ENCODE assay signal across 9 mouse cellular contexts in the genomic region with DNA sequence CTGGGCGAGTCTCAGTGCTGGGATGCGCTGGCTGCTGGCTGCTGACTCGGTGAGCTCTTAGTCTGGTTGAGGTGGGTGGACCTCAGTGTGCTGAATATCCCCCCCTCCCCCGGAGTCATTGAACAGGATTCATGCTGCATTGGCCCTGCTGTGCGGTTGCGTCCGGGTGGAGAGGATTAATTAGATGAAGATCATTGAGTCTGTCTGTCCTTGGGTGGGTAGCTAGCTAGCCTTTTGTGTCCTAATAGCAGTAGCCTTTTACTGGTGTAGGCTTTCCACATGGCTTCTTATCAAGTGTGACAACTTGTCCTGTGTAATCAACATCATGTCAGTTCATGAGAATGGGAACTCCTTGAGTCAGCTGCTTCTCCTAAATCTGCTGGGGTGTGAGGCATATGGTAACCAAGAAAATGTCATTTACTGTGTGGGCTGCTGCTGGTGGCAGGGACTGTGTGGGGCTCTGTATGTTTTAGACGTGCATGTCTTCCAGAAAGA. TPM values are rescaled to one million over a fixed set of nuclear protein-coding genes. Genes with fewer than 3 reads are reported as not detected.
DNase-seq lines count a peak whose midpoint lies in the region; ATAC-seq lines count a peak whose summit lies in the region.
"Had no signal": no experiment of that assay in that cellular context is flagged by ENCODE, and none has a peak within 500 bp of the region (broad histone marks: within the 10 kb centered on the region; RNA-seq: fewer than 3 reads in every experiment).

No protein-coding gene starts in this region.

- no peaks in the 10 kb centered on the region for H3K4me1 ChIP-seq in embryonic facial prominence, embryonic 11.5 days (ENCODE audit: control insufficient read depth, insufficient read depth, low read length)
- peaks cover 15% of the 10 kb centered on the region for H3K4me1 ChIP-seq in midbrain, embryonic 12.5 days
- H3K4me1 ChIP-seq in limb, embryonic 10.5 days = no peaks in the 10 kb centered on the region

- no peaks in the 10 kb centered on the region; the same call in 1 of the 2 replicates for H3K36me3 ChIP-seq in embryonic facial prominence, embryonic 11.5 days (replicated peaks; ENCODE audit: control insufficient read depth, insufficient read depth, low read depth, low read length)
- H3K36me3 ChIP-seq in midbrain, embryonic 12.5 days = peaks cover 29% of the 10 kb centered on the region
- peaks cover 66% of the 10 kb centered on the region for H3K36me3 ChIP-seq in limb, embryonic 10.5 days

- H3K9ac ChIP-seq in embryonic facial prominence, embryonic 11.5 days (replicated peaks; ENCODE audit: low read length) = no peak overlapping the region
- H3K9ac ChIP-seq in midbrain, embryonic 12.5 days (replicated peaks) = no peak overlapping the region

- no peak for DNase-seq in cerebellum, adult 11-12 months
- DNase-seq in embryonic facial prominence, embryonic 11.5 days (ENCODE audit: low spot score) = no peak
- peak; percentile 41 for DNase-seq in layer of hippocampus, adult 11-12 months (ENCODE audit: low spot score)
- no peak for DNase-seq in limb, embryonic 10.5 days (ENCODE audit: low spot score)
- no peak for DNase-seq in adrenal gland, postnatal 36 days
- DNase-seq in thymus, postnatal 4 days = no peak
- DNase-seq: adrenal gland, postnatal 25 days had no signal

- peak; percentile 52; the same call in 1 of the 2 replicates for ATAC-seq in cerebellum, adult (ENCODE audit: insufficient number of reproducible peaks, low FRiP score, low TSS enrichment)
- peak; percentile 76 for ATAC-seq in embryonic facial prominence, embryonic 11.5 days (replicated peaks; ENCODE audit: insufficient number of reproducible peaks, low FRiP score, low TSS enrichment, low read depth)
- peak; percentile 83 for ATAC-seq in midbrain, embryonic 12.5 days (ENCODE audit: low FRiP score, low read depth)

- no peak overlapping the region for H3K27ac ChIP-seq in embryonic facial prominence, embryonic 11.5 days (replicated peaks; ENCODE audit: low read depth, low read length)
- H3K27ac ChIP-seq in midbrain, embryonic 12.5 days (replicated peaks) = no peak overlapping the region
- H3K27ac ChIP-seq in limb, embryonic 10.5 days = no peak overlapping the region

- no peak overlapping the region for H3K4me2 ChIP-seq in embryonic facial prominence, embryonic 11.5 days (ENCODE audit: low read depth, low read length)
- H3K4me2 ChIP-seq in midbrain, embryonic 12.5 days (replicated peaks) = no peak overlapping the region

- WGBS in embryonic facial prominence, embryonic 11.5 days = 66% methylated on average over 8 of the region's 8 CpGs
- 45% methylated on average over 8 of the region's 8 CpGs for WGBS in midbrain, embryonic 12.5 days
- 81% methylated on average over 8 of the region's 8 CpGs for WGBS in limb, embryonic 10.5 days

- H3K27me3 ChIP-seq in embryonic facial prominence, embryonic 11.5 days (ENCODE audit: control insufficient read depth, insufficient read depth, low read length) = no peaks in the 10 kb centered on the region
- no peaks in the 10 kb centered on the region for H3K27me3 ChIP-seq in midbrain, embryonic 12.5 days
- H3K27me3 ChIP-seq in limb, embryonic 10.5 days (ENCODE audit: low read depth, poor library complexity, severe bottlenecking) = no peaks in the 10 kb centered on the region

- no peaks in the 10 kb centered on the region for H3K9me3 ChIP-seq in embryonic facial prominence, embryonic 11.5 days (replicated peaks; ENCODE audit: control insufficient read depth, low read length)
- H3K9me3 ChIP-seq in midbrain, embryonic 12.5 days = no peaks in the 10 kb centered on the region
- no peaks in the 10 kb centered on the region for H3K9me3 ChIP-seq in limb, embryonic 10.5 days (replicated peaks)

- H3K4me3 ChIP-seq in embryonic facial prominence, embryonic 11.5 days (ENCODE audit: low read depth, low read length) = no peak overlapping the region
- H3K4me3 ChIP-seq in midbrain, embryonic 12.5 days = no peak overlapping the region
- H3K4me3 ChIP-seq in limb, embryonic 10.5 days = no peak overlapping the region

RNA-seq across cellular contexts. Expression of gene Bcl2l13, which starts 22.3 kb away (rescaled TPM):
- polyA plus RNA-seq in embryonic facial prominence, embryonic 11.5 days (2014; fragmentation: Nextera tagmentation; extraction: Ambion mirVana) = 36.6 and 40.1 TPM in 2 replicates
- polyA plus RNA-seq in midbrain, embryonic 12.5 days (2016; fragmentation: Nextera tagmentation; extraction: Ambion mirVana) = 45.7 and 47.3 TPM in 2 replicates
- polyA plus RNA-seq in limb, embryonic 10.5 days (2016; fragmentation: Nextera tagmentation; extraction: Ambion mirVana) = 45.5 and 49.9 TPM in 2 replicates
- 10 to 100 TPM; 63.0 to 68.1 TPM for total RNA-seq in adrenal gland, postnatal 36 days (2021)

RNA-seq across cellular contexts. Expression of gene Atp6v1e1, which starts 35.7 kb away (rescaled TPM):
- 144 and 147 TPM in 2 replicates for polyA plus RNA-seq in embryonic facial prominence, embryonic 11.5 days (2014; fragmentation: Nextera tagmentation; extraction: Ambion mirVana)
- polyA plus RNA-seq in midbrain, embryonic 12.5 days (2016; fragmentation: Nextera tagmentation; extraction: Ambion mirVana) = 164 and 166 TPM in 2 replicates
- 99.9 and 112 TPM in 2 replicates for polyA plus RNA-seq in limb, embryonic 10.5 days (2016; fragmentation: Nextera tagmentation; extraction: Ambion mirVana)
- 100 to 1,000 TPM; 332 to 479 TPM for total RNA-seq in adrenal gland, postnatal 36 days (2021)

RNA-seq across cellular contexts. Expression of gene Bid, which starts 58.4 kb away (rescaled TPM):
- 17.6 and 19.8 TPM in 2 replicates for polyA plus RNA-seq in embryonic facial prominence, embryonic 11.5 days (2014; fragmentation: Nextera tagmentation; extraction: Ambion mirVana)
- polyA plus RNA-seq in midbrain, embryonic 12.5 days (2016; fragmentation: Nextera tagmentation; extraction: Ambion mirVana) = 14.6 and 16.2 TPM in 2 replicates
- 13.2 and 14.8 TPM in 2 replicates for polyA plus RNA-seq in limb, embryonic 10.5 days (2016; fragmentation: Nextera tagmentation; extraction: Ambion mirVana)
- 1 to 10 TPM; 4.5 to 5.9 TPM for total RNA-seq in adrenal gland, postnatal 36 days (2021)
